Mouse (Mus musculus) gastrocnemius, postnatal 10 days (tissue): ENCODE data around the gene Ric8a. TPM values are rescaled to one million over a fixed set of nuclear protein-coding genes. Genes with fewer than 3 reads are reported as not detected.

Experiments used
- DNase-seq: peaks from one replicate; pipeline ENCODE4 v3.0.0; 2021; ENCODE audit warnings: mixed read lengths
- long read RNA-seq, 2 experiments: library from polyadenylated mRNA; stranded (forward); transcript quantifications; one replicate each; pipeline ENCODE4 v2.0.0; 2021
- total RNA-seq, 2 experiments: library from RNA; stranded (reverse); gene quantifications; 2 replicates each; pipeline ENCODE4 v1.2.3; 2021

Ric8a gene
- 10 to 100 TPM; 19.4 to 27.7 TPM for total RNA-seq
- long read RNA-seq, experiment 1, transcript Ric8a-201 (10 exons, 3,406 nt) = major isoform, 38 of 51 reads
- long read RNA-seq, experiment 1, partial matches to known transcripts = 3 of 51 reads
- long read RNA-seq, experiment 1, other reads (novel, unspliced or antisense) = 6 of 51 reads
- long read RNA-seq, experiment 2, transcript Ric8a-201 (10 exons, 3,406 nt) = major isoform, 21 of 31 reads
- long read RNA-seq, experiment 2, partial matches to known transcripts = 3 of 31 reads
- long read RNA-seq, experiment 2, other reads (novel, unspliced or antisense) = 5 of 31 reads

- peak; percentile 88 for DNase-seq
These were observed at the start of gene Ric8a for GRCm38 (mm10) chr7:140856785-140857549. Ric8a (plus strand) TSS chr7:140856957.

GRCm38 (mm10) chr7:140810496-140810895 is 46.3 kb upstream of the Ric8a start:
- no peak for DNase-seq

- DNase-seq = no peak
These were observed 45.0 kb upstream of the Ric8a start for GRCm38 (mm10) chr7:140811714-140812113.

- DNase-seq = no peak
These were observed 43.9 kb upstream of the Ric8a start for GRCm38 (mm10) chr7:140812850-140813249.

GRCm38 (mm10) chr7:140820173-140820572 is 36.6 kb upstream of the Ric8a start:
- no peak for DNase-seq

- DNase-seq = no peak
These were observed 35.5 kb upstream of the Ric8a start for GRCm38 (mm10) chr7:140821305-140821652.

GRCm38 (mm10) chr7:140821653-140822329 is 35.0 kb upstream of the Ric8a start, which contains the start of gene Zfp941:
Zfp941 (minus strand) TSS chr7:140822178.
- DNase-seq = no peak

GRCm38 (mm10) chr7:140822731-140823130 is 34.0 kb upstream of the Ric8a start:
- no peak for DNase-seq

- no peak for DNase-seq
These were observed 28.4 kb upstream of the Ric8a start for GRCm38 (mm10) chr7:140828171-140828881.

GRCm38 (mm10) chr7:140831447-140831846 is 25.3 kb upstream of the Ric8a start:
- no peak for DNase-seq

- DNase-seq = no peak
These were observed 23.4 kb upstream of the Ric8a start for GRCm38 (mm10) chr7:140833341-140833740.

GRCm38 (mm10) chr7:140834968-140835757 is 21.6 kb upstream of the Ric8a start, which contains the start of gene Urah:
Urah (plus strand) TSS chr7:140835018.
- DNase-seq = no peak

- DNase-seq = no peak
These were observed 21.0 kb upstream of the Ric8a start for GRCm38 (mm10) chr7:140835758-140836087.

GRCm38 (mm10) chr7:140836243-140837115 is 20.3 kb upstream of the Ric8a start:
- no peak for DNase-seq

- DNase-seq = no peak
These were observed 17.2 kb upstream of the Ric8a start for GRCm38 (mm10) chr7:140839556-140839955.

- no peak for DNase-seq
These were observed 15.7 kb upstream of the Ric8a start for GRCm38 (mm10) chr7:140840750-140841735.

GRCm38 (mm10) chr7:140843806-140844205 is 13.0 kb upstream of the Ric8a start:
- DNase-seq = no peak

- DNase-seq = peak; percentile 97
These were observed 11.7 kb upstream of the Ric8a start, which contains the start of gene Scgb1c1 for GRCm38 (mm10) chr7:140844905-140845665. Scgb1c1 (plus strand) TSS chr7:140845547.
